ENCODE assay signal across 8 mouse cellular contexts in the genomic region with DNA sequence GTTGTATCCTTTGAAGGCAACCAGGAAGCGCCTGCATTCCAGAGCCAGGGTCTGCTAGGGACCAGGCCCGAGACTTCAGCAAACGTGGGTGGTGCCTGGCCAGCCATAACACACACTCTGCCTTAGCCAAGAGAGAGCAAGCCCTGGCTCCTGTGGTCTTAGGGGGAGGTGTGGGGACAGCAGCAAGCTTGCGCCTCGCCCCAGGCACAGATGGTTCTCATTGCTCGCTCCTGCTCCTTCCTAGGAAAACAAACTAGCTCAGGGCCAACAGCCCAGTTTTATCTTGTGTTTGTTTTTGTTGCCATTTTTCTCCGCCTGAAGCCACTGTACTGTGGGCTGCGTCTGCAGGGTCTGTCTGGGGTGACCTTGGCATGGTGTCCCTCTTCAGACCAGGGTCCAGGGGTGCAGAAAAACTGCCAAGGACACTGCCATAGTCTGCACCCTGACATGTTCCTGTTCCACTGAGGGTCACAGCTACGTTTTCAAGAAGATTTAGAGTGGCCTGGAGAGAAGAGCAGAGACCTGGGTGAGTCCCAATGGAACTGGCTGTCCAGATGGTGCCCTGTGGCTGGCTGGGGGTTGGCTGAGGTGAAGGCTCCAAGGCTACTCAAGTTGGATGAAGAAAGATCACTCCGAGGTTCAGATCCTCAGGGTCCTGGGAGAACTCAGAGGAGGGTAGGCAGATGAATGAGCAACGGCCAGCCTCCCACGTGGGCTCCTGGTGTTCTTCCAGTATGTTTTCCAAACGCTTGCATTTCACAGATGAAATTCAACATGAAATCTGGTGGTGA. TPM values are rescaled to one million over a fixed set of nuclear protein-coding genes. Genes with fewer than 3 reads are reported as not detected.
DNase-seq lines count a peak whose midpoint lies in the region; ATAC-seq lines count a peak whose summit lies in the region.

No protein-coding gene starts in this region.

- peaks cover 18% of the 10 kb centered on the region; the same call in 1 of the 2 replicates for H3K4me1 ChIP-seq in forebrain, embryonic 11.5 days (replicated peaks; ENCODE audit: control insufficient read depth, insufficient read depth, low read length)
- H3K4me1 ChIP-seq in midbrain, embryonic 12.5 days, result peaks cover 49% of the 10 kb centered on the region

- H3K27me3 ChIP-seq in forebrain, embryonic 11.5 days (ENCODE audit: control insufficient read depth, insufficient read depth, low read length), result no peaks in the 10 kb centered on the region
- H3K27me3 ChIP-seq in midbrain, embryonic 12.5 days, result no peaks in the 10 kb centered on the region

- ATAC-seq in forebrain, embryonic 11.5 days (replicated peaks; ENCODE audit: low FRiP score), result no peak
- no peak for ATAC-seq in midbrain, embryonic 12.5 days (ENCODE audit: low FRiP score, low read depth)

- peak overlapping the region; percentile 92; the same call in 1 of the 2 replicates for H3K4me2 ChIP-seq in forebrain, embryonic 11.5 days (ENCODE audit: low read depth, low read length, severe bottlenecking)
- H3K4me2 ChIP-seq in midbrain, embryonic 12.5 days (replicated peaks), result peak overlapping the region; percentile 84

- H3K27ac ChIP-seq in forebrain, embryonic 11.5 days (ENCODE audit: low read depth, low read length), result peak overlapping the region; percentile 83; the same call in 1 of the 2 replicates
- H3K27ac ChIP-seq in midbrain, embryonic 12.5 days (replicated peaks), result peak overlapping the region; percentile 96

- no peaks in the 10 kb centered on the region for H3K36me3 ChIP-seq in forebrain, embryonic 11.5 days (ENCODE audit: control insufficient read depth, insufficient read depth, low read length)
- 0 out of 2 replicates have a peak, but pooled peaks cover 4% of the 10 kb centered on the region for H3K36me3 ChIP-seq in midbrain, embryonic 12.5 days

- no peaks in the 10 kb centered on the region for H3K9me3 ChIP-seq in forebrain, embryonic 11.5 days (ENCODE audit: control insufficient read depth, low read length)
- no peaks in the 10 kb centered on the region for H3K9me3 ChIP-seq in midbrain, embryonic 12.5 days

- intact Hi-C loops in heart, postnatal 10 days (cut with DNase I), result loop anchor here (5.0 kb wide), 1 partner anchor 38 kb away; a partner anchor contains a TSS

- peak overlapping the region; percentile 41; the same call in 1 of the 2 replicates for H3K9ac ChIP-seq in forebrain, embryonic 11.5 days (ENCODE audit: low read length)
- H3K9ac ChIP-seq in midbrain, embryonic 12.5 days (replicated peaks), result peak overlapping the region; percentile 97

- peak; percentile 60 to 64 for DNase-seq in adrenal gland, adult (ENCODE audit: inconsistent age in 2 of 2, low spot score in 1 of 2)
- no peak for DNase-seq in adrenal gland, adult 8-10 months
- peak; percentile 61 for DNase-seq in forebrain, embryonic 11.5 days (ENCODE audit: low spot score)
- peak; percentile 79 to 81 for DNase-seq in heart, postnatal 10 days
- peak; percentile 77 to 85 for DNase-seq in kidney, postnatal 4 days
- peak; percentile 42 for DNase-seq in yolk sac, embryonic 10.5 days (ENCODE audit: low spot score)
- no peak for DNase-seq in retina, embryonic 14.5 days (ENCODE audit: low spot score)

- H3K4me3 ChIP-seq in forebrain, embryonic 11.5 days (ENCODE audit: low read depth, low read length), result peak overlapping the region; percentile 90; the same call in 1 of the 2 replicates
- H3K4me3 ChIP-seq in midbrain, embryonic 12.5 days, result peak overlapping the region; percentile 90

- 68% methylated on average over 13 of the region's 13 CpGs for WGBS in forebrain, embryonic 11.5 days
- WGBS in midbrain, embryonic 12.5 days, result 68% methylated on average over 13 of the region's 13 CpGs

RNA-seq across cellular contexts. Expression of a gene that starts 0.8 kb away (rescaled TPM):
- total RNA-seq in adrenal gland, adult 8-10 months (2022), result 10 to 100 TPM; 10.7 to 41.6 (median 24.6) TPM
- 61.1 and 63.3 TPM in 2 replicates for polyA plus RNA-seq in forebrain, embryonic 11.5 days (2014; fragmentation: Nextera tagmentation; extraction: Ambion mirVana)
- 100 to 1,000 TPM; 168 to 234 TPM for total RNA-seq in heart, postnatal 10 days (2021)
- 128 and 129 TPM in 2 replicates for polyA plus RNA-seq in midbrain, embryonic 12.5 days (2016; fragmentation: Nextera tagmentation; extraction: Ambion mirVana)

RNA-seq across cellular contexts. Expression of a gene that starts 20.1 kb away (rescaled TPM):
- 1 to 10 TPM in 3 of 4 experiments, under 1 TPM in 1; 0.32 to 4.1 (median 2.2) TPM for total RNA-seq in adrenal gland, adult 8-10 months (2022)
- 0.05 and 0.19 TPM in 2 replicates for polyA plus RNA-seq in forebrain, embryonic 11.5 days (2014; fragmentation: Nextera tagmentation; extraction: Ambion mirVana)
- under 1 TPM; 0.05 to 0.22 TPM for total RNA-seq in heart, postnatal 10 days (2021)
- 0.08 and 0.12 TPM in 2 replicates for polyA plus RNA-seq in midbrain, embryonic 12.5 days (2016; fragmentation: Nextera tagmentation; extraction: Ambion mirVana)

RNA-seq across cellular contexts. Expression of a gene that starts 37.4 kb away (rescaled TPM):
- 10 to 100 TPM; 21.0 to 23.8 (median 21.9) TPM for total RNA-seq in adrenal gland, adult 8-10 months (2022)
- 38.2 and 40.2 TPM in 2 replicates for polyA plus RNA-seq in forebrain, embryonic 11.5 days (2014; fragmentation: Nextera tagmentation; extraction: Ambion mirVana)
- total RNA-seq in heart, postnatal 10 days (2021), result 10 to 100 TPM; 14.8 to 16.3 TPM
- polyA plus RNA-seq in midbrain, embryonic 12.5 days (2016; fragmentation: Nextera tagmentation; extraction: Ambion mirVana), result 34.4 and 35.2 TPM in 2 replicates

RNA-seq across cellular contexts. Expression of a gene that starts 46.2 kb away (rescaled TPM):
- 1 to 10 TPM; 1.1 to 3.4 (median 2.2) TPM for total RNA-seq in adrenal gland, adult 8-10 months (2022)
- polyA plus RNA-seq in forebrain, embryonic 11.5 days (2014; fragmentation: Nextera tagmentation; extraction: Ambion mirVana), result 0.96 and 1.8 TPM in 2 replicates
- 1 to 10 TPM; 1.2 to 1.3 TPM for total RNA-seq in heart, postnatal 10 days (2021)
- polyA plus RNA-seq in midbrain, embryonic 12.5 days (2016; fragmentation: Nextera tagmentation; extraction: Ambion mirVana), result 2.0 and 2.1 TPM in 2 replicates

Comparison
In these comparisons a context has a peak if more than half of its experiments do, and no peak if none do; other contexts are left out.
1. DNase-seq: peak in adrenal gland, adult (2 of 2), forebrain, embryonic 11.5 days (single experiment), heart, postnatal 10 days (2 of 2), kidney, postnatal 4 days (2 of 2) and yolk sac, embryonic 10.5 days (single experiment); none in adrenal gland, adult 8-10 months (single experiment) and retina, embryonic 14.5 days (single experiment).